Mouse (Mus musculus) bone marrow macrophage, adult 2 months (primary cell): ENCODE measurements around the gene Gemin2.

Experiments
- CTCF ChIP-seq: IDR thresholded peaks from 2 replicates; pipeline ENCODE4 v1.5.1; 2012; ENCODE audit warnings: low read depth, mild to moderate bottlenecking, low read length, moderate library complexity
- POLR2A ChIP-seq: IDR thresholded peaks from 2 replicates; pipeline ENCODE4 v1.6.1; 2012; ENCODE audit warnings: mild to moderate bottlenecking, low read depth, low read length, borderline replicate concordance

DNA sequence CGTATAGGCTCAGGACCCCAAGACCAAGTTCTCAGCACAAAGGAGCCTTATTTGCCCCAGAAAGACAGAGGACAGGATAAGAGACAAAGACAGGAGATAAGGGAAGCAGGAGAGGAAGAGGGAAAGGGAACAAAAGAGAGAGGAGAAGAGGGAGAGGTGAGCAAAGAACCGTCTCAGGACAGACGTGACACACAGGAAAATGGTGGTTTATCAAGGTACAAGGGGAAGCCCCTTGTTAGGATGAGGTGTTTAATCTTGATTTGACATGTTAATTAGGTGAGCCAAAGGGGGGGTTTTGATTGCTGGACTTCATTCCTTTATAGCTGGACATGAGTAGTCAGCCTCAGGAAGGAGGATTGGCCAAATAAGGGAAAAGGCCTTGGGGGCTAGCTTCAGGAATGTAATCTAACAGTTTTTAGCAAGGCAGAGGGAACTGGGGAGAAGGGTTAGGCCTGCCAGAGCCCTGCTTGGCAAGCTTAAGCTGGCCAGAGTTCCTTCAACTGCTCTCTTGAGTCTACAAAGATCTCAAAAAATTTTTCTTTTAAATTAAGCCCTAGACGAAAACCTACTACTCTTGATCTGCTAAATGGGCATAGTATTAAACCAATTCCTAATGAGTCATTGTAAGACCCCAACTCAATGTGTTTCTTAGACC lies 42.1 kb downstream of the Gemin2 start:
- TF ChIP-seq CTCF (no peak), POLR2A (no peak)
